Mouse (Mus musculus): Measurements from ENCODE around the gene Lrrc74a.

The Lrrc74a gene

GRCm38 (mm10) chr12:86798773-86799540 lies 64.8 kb downstream of the Lrrc74a start:
- in situ Hi-C loops (cut with MboI; ENCODE audit: low pct_unique_long_range_greater_than_20kb in 1 of 2, low sequenced_read_pairs in 2 of 2, unreplicated experiment in 1 of 2) = loop anchor here (10.0 kb wide), 3 partner anchors 106 to 136 kb away; no protein-coding TSS in a partner anchor

GRCm38 (mm10) chr12:86799786-86800185 lies 65.6 kb downstream of the Lrrc74a start:
- in situ Hi-C loops (cut with MboI; ENCODE audit: low pct_unique_long_range_greater_than_20kb in 1 of 2, low sequenced_read_pairs in 2 of 2, unreplicated experiment in 1 of 2) = loop anchor here (10.0 kb wide), 3 partner anchors 105 to 135 kb away; no protein-coding TSS in a partner anchor

GRCm38 (mm10) chr12:86800336-86800735 lies 66.2 kb downstream of the Lrrc74a start:
- in situ Hi-C loops (cut with MboI; ENCODE audit: low pct_unique_long_range_greater_than_20kb in 1 of 2, low sequenced_read_pairs in 2 of 2, unreplicated experiment in 1 of 2) = no loop called here

GRCm38 (mm10) chr12:86800765-86801147 lies 66.6 kb downstream of the Lrrc74a start:
- in situ Hi-C loops (cut with MboI; ENCODE audit: low pct_unique_long_range_greater_than_20kb in 1 of 2, low sequenced_read_pairs in 2 of 2, unreplicated experiment in 1 of 2) = no loop called here

GRCm38 (mm10) chr12:86801148-86802004 lies 67.2 kb downstream of the Lrrc74a start:
- in situ Hi-C loops (cut with MboI; ENCODE audit: low pct_unique_long_range_greater_than_20kb in 1 of 2, low sequenced_read_pairs in 2 of 2, unreplicated experiment in 1 of 2) = no loop called here

GRCm38 (mm10) chr12:86802005-86802671 lies 68.0 kb downstream of the Lrrc74a start:
- in situ Hi-C loops (cut with MboI; ENCODE audit: low pct_unique_long_range_greater_than_20kb in 1 of 2, low sequenced_read_pairs in 2 of 2, unreplicated experiment in 1 of 2) = no loop called here

GRCm38 (mm10) chr12:86802899-86803298 lies 68.7 kb downstream of the Lrrc74a start:
- in situ Hi-C loops (cut with MboI; ENCODE audit: low pct_unique_long_range_greater_than_20kb in 1 of 2, low sequenced_read_pairs in 2 of 2, unreplicated experiment in 1 of 2) = no loop called here

GRCm38 (mm10) chr12:86803651-86804307 lies 69.6 kb downstream of the Lrrc74a start:
- in situ Hi-C loops (cut with MboI; ENCODE audit: low pct_unique_long_range_greater_than_20kb in 1 of 2, low sequenced_read_pairs in 2 of 2, unreplicated experiment in 1 of 2) = no loop called here

- in situ Hi-C loops (cut with MboI; ENCODE audit: low pct_unique_long_range_greater_than_20kb in 1 of 2, low sequenced_read_pairs in 2 of 2, unreplicated experiment in 1 of 2) = no loop called here
Measured at GRCm38 (mm10) chr12:86804308-86804700, 70.1 kb downstream of the Lrrc74a start.

GRCm38 (mm10) chr12:86804857-86805256 lies 70.7 kb downstream of the Lrrc74a start:
- in situ Hi-C loops (cut with MboI; ENCODE audit: low pct_unique_long_range_greater_than_20kb in 1 of 2, low sequenced_read_pairs in 2 of 2, unreplicated experiment in 1 of 2) = no loop called here

- in situ Hi-C loops (cut with MboI; ENCODE audit: low pct_unique_long_range_greater_than_20kb in 1 of 2, low sequenced_read_pairs in 2 of 2, unreplicated experiment in 1 of 2) = no loop called here
Measured at GRCm38 (mm10) chr12:86805315-86805714, 71.1 kb downstream of the Lrrc74a start.

GRCm38 (mm10) chr12:86806031-86806922 lies 72.1 kb downstream of the Lrrc74a start:
- in situ Hi-C loops (cut with MboI; ENCODE audit: low pct_unique_long_range_greater_than_20kb in 1 of 2, low sequenced_read_pairs in 2 of 2, unreplicated experiment in 1 of 2) = no loop called here

- in situ Hi-C loops (cut with MboI; ENCODE audit: low pct_unique_long_range_greater_than_20kb in 1 of 2, low sequenced_read_pairs in 2 of 2, unreplicated experiment in 1 of 2) = no loop called here
Measured at GRCm38 (mm10) chr12:86806923-86807794, 73.0 kb downstream of the Lrrc74a start.

GRCm38 (mm10) chr12:86807795-86808128 lies 73.6 kb downstream of the Lrrc74a start:
- in situ Hi-C loops (cut with MboI; ENCODE audit: low pct_unique_long_range_greater_than_20kb in 1 of 2, low sequenced_read_pairs in 2 of 2, unreplicated experiment in 1 of 2) = no loop called here

- in situ Hi-C loops (cut with MboI; ENCODE audit: low pct_unique_long_range_greater_than_20kb in 1 of 2, low sequenced_read_pairs in 2 of 2, unreplicated experiment in 1 of 2) = no loop called here
Measured at GRCm38 (mm10) chr12:86808856-86809255, 74.7 kb downstream of the Lrrc74a start.

- in situ Hi-C loops (cut with MboI; ENCODE audit: low pct_unique_long_range_greater_than_20kb in 1 of 2, low sequenced_read_pairs in 2 of 2, unreplicated experiment in 1 of 2) = no loop called here
Measured at GRCm38 (mm10) chr12:86810040-86810439, 75.9 kb downstream of the Lrrc74a start.
